Comparison of ENCODE assay signal across 19 mouse cellular contexts in the genomic region with DNA sequence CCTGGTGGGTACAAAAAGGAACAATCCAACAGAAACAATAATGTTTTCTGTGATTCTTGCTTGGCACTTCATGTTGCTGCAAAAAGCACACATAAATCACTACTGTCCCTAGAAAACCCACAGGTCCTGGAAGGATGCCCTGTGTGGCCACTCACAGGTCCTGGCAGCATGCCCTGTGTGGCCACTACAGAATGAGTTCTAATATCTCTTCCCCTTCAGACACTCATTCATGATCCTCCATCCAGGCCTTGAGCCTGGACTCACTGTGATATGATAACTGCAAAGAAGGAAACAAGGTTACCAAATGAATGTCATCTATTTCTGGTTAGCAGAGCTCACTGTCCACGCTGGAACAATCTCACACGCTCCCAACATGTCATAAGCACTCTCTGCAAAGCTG. TPM values are rescaled to one million over a fixed set of nuclear protein-coding genes. Genes with fewer than 3 reads are reported as not detected.
DNase-seq lines count a peak whose midpoint lies in the region; ATAC-seq and TF ChIP-seq lines count a peak whose summit lies in the region.
"Had no signal": no experiment of that assay in that cellular context is flagged by ENCODE, and none has a peak within 500 bp of the region (broad histone marks: within the 10 kb centered on the region; RNA-seq: fewer than 3 reads in every experiment).

No protein-coding gene starts in this region.

- no peaks in the 10 kb centered on the region for H3K27me3 ChIP-seq in hindbrain, postnatal 0 days (ENCODE audit: insufficient read depth, low read length)
- no peaks in the 10 kb centered on the region for H3K27me3 ChIP-seq in hindbrain, embryonic 14.5 days (ENCODE audit: control insufficient read depth, insufficient read depth, low read length)
- H3K27me3 ChIP-seq in forebrain, postnatal 0 days (ENCODE audit: insufficient read depth, low read length), result no peaks in the 10 kb centered on the region
- H3K27me3 ChIP-seq: hindbrain, embryonic 15.5 days; liver, embryonic 12.5 days had no signal

- no peak overlapping the region for H3K9ac ChIP-seq in hindbrain, postnatal 0 days (replicated peaks; ENCODE audit: low read length)
- no peak overlapping the region for H3K9ac ChIP-seq in hindbrain, embryonic 14.5 days
- no peak overlapping the region for H3K9ac ChIP-seq in forebrain, postnatal 0 days
- H3K9ac ChIP-seq: hindbrain, embryonic 15.5 days; liver, embryonic 12.5 days had no signal

- WGBS in hindbrain, postnatal 0 days, result 75% methylated on average over 2 of the region's 2 CpGs
- 83% methylated on average over 2 of the region's 2 CpGs for WGBS in hindbrain, embryonic 14.5 days
- 79% methylated on average over 2 of the region's 2 CpGs for WGBS in forebrain, postnatal 0 days

- no peaks in the 10 kb centered on the region for H3K4me1 ChIP-seq in hindbrain, postnatal 0 days (ENCODE audit: insufficient read depth, low read length)
- H3K4me1 ChIP-seq in hindbrain, embryonic 14.5 days (replicated peaks; ENCODE audit: control insufficient read depth, insufficient read depth, low read length), result no peaks in the 10 kb centered on the region
- H3K4me1 ChIP-seq in forebrain, postnatal 0 days (ENCODE audit: insufficient read depth), result no peaks in the 10 kb centered on the region
- H3K4me1 ChIP-seq: hindbrain, embryonic 15.5 days; liver, embryonic 12.5 days had no signal

- no peaks in the 10 kb centered on the region for H3K36me3 ChIP-seq in hindbrain, postnatal 0 days (ENCODE audit: insufficient read depth, low read length)
- H3K36me3 ChIP-seq in hindbrain, embryonic 14.5 days (replicated peaks; ENCODE audit: control insufficient read depth, insufficient read depth), result no peaks in the 10 kb centered on the region
- H3K36me3 ChIP-seq in forebrain, postnatal 0 days (ENCODE audit: insufficient read depth), result no peaks in the 10 kb centered on the region
- H3K36me3 ChIP-seq: hindbrain, embryonic 15.5 days; liver, embryonic 12.5 days had no signal

- TF ChIP-seq CTCF in hindbrain, postnatal 0 days (IDR thresholded peaks at IDR 0.05; ENCODE audit: low read depth), result no peak
- no peak for TF ChIP-seq CTCF in forebrain, postnatal 0 days (IDR thresholded peaks at IDR 0.05; ENCODE audit: low read depth)

- no peak overlapping the region for H3K4me3 ChIP-seq in hindbrain, postnatal 0 days (ENCODE audit: low read length)
- H3K4me3 ChIP-seq in hindbrain, embryonic 14.5 days (replicated peaks; ENCODE audit: low read length), result no peak overlapping the region
- no peak overlapping the region for H3K4me3 ChIP-seq in forebrain, postnatal 0 days (ENCODE audit: low read depth, low read length)
- H3K4me3 ChIP-seq: hindbrain, embryonic 15.5 days; liver, embryonic 12.5 days; myocyte had no signal

- peak; percentile 6 for DNase-seq in hindbrain, postnatal 0 days (ENCODE audit: low spot score)
- no peak for DNase-seq in hindbrain, embryonic 14.5 days (ENCODE audit: low spot score)
- DNase-seq in 3134 (ENCODE audit: extremely low read depth, insufficient read length, low spot score) (peak; percentile 29), 3T3-L1 (ENCODE audit: low read depth, low spot score) (peak; percentile 64)
- DNase-seq in adrenal gland, postnatal 36 days, result peak; percentile 24 to 39
- DNase-seq in forebrain, postnatal 0 days, result no peak
- no peak for DNase-seq in spleen, adult 18-20 months
- DNase-seq: cerebellum, adult 9-11 months had no signal

- no peaks in the 10 kb centered on the region for H3K9me3 ChIP-seq in hindbrain, postnatal 0 days (ENCODE audit: low read length)
- peaks cover 2% of the 10 kb centered on the region; the same call in 1 of the 2 replicates for H3K9me3 ChIP-seq in hindbrain, embryonic 14.5 days (ENCODE audit: control insufficient read depth, low read length)
- H3K9me3 ChIP-seq in forebrain, postnatal 0 days (ENCODE audit: low read length), result no peaks in the 10 kb centered on the region
- H3K9me3 ChIP-seq: hindbrain, embryonic 15.5 days; liver, embryonic 12.5 days had no signal

- no peak for ATAC-seq in hindbrain, postnatal 0 days
- no peak for ATAC-seq in hindbrain, embryonic 14.5 days (ENCODE audit: low FRiP score)
- no peak for ATAC-seq in megakaryocyte, adult 5-6 weeks (ENCODE audit: poor library complexity, severe bottlenecking)
- no peak for ATAC-seq in forebrain, postnatal 0 days
- ATAC-seq: liver, embryonic 12.5 days; lung, postnatal 0 days had no signal

- no peak overlapping the region for H3K4me2 ChIP-seq in hindbrain, postnatal 0 days (ENCODE audit: low read depth, low read length)
- no peak overlapping the region for H3K4me2 ChIP-seq in hindbrain, embryonic 14.5 days (replicated peaks)
- H3K4me2 ChIP-seq in forebrain, postnatal 0 days (ENCODE audit: low read depth), result no peak overlapping the region
- H3K4me2 ChIP-seq: hindbrain, embryonic 15.5 days; liver, embryonic 12.5 days had no signal

- H3K27ac ChIP-seq in hindbrain, postnatal 0 days, result no peak overlapping the region
- no peak overlapping the region for H3K27ac ChIP-seq in hindbrain, embryonic 14.5 days
- H3K27ac ChIP-seq in forebrain, postnatal 0 days (ENCODE audit: low read depth, low read length), result no peak overlapping the region
- H3K27ac ChIP-seq: hindbrain, embryonic 15.5 days; liver, embryonic 12.5 days; stomach, postnatal 0 days had no signal

RNA-seq across cellular contexts. Expression of a gene that starts 34.3 kb away (rescaled TPM):
- 1.4 TPM in 1 of 2 replicates, not detected in the other for total RNA-seq in hindbrain, postnatal 0 days (2014; rRNA removed)
- 0.16 and 0.28 TPM in 2 replicates for polyA plus RNA-seq in hindbrain, postnatal 0 days (2015; fragmentation: Nextera tagmentation; extraction: Ambion mirVana)
- 0.68 TPM in 1 of 2 replicates, not detected in the other for polyA plus RNA-seq in hindbrain, embryonic 14.5 days (2014; fragmentation: Nextera tagmentation; extraction: Ambion mirVana)
- not detected for total RNA-seq in adrenal gland, postnatal 36 days (2021)
- total RNA-seq in megakaryocyte, adult 5-6 weeks (2015), result not detected in 2 replicates
- not detected in 2 replicates for total RNA-seq in megakaryocyte, adult 5-6 weeks (2017)
- total RNA-seq in forebrain, postnatal 0 days (2014; rRNA removed), result 0.48 TPM in 1 of 2 replicates, not detected in the other
- polyA plus RNA-seq in forebrain, postnatal 0 days (2015; fragmentation: Nextera tagmentation; extraction: Ambion mirVana), result not detected in 2 replicates
- total RNA-seq: granulocyte monocyte progenitor cell, adult 5-6 weeks; megakaryocyte-erythroid progenitor cell, adult 5-6 weeks had no signal
- polyA plus RNA-seq: embryonic facial prominence, embryonic 11.5 days; kidney, embryonic 14.5 days; liver, embryonic 12.5 days; lung, postnatal 0 days; myocyte; stomach, postnatal 0 days; urinary bladder, adult 2 months had no signal

Comparison
In these comparisons a context has a peak if more than half of its experiments do, and no peak if none do; other contexts are left out.
1. DNase-seq: peak in hindbrain, postnatal 0 days (single experiment), 3134 (single experiment), 3T3-L1 (single experiment) and adrenal gland, postnatal 36 days (2 of 2); none in hindbrain, embryonic 14.5 days (single experiment), forebrain, postnatal 0 days (single experiment) and spleen, adult 18-20 months (0 of 2).